Mouse (Mus musculus) embryonic facial prominence, embryonic 14.5 days (tissue): ENCODE measurements at regions not wholly inside any gene's neighbourhood (a gene's known extent, or its start where the extent isn't known, plus 50 kb on each side); places are given as distances from the start of the nearest gene placed in this dataset.

Experiments
- ATAC-seq: fragments of 200-750 bp; cut with Nextera tagmentation; 2 replicates; pipeline ENCODE4 v1.8.0; 2017; ENCODE audit warnings: low read depth, moderate number of reproducible peaks, moderate TSS enrichment
- DNase-seq: peaks from one replicate; pipeline ENCODE4 v3.0.0-alpha.2; 2015; ENCODE audit warnings: low spot score
- H3K27ac ChIP-seq: fragments of 300-500 bp; sonication (generic); replicated peaks from 2 replicates; pipeline ENCODE4 v1.5.1; 2014; ENCODE audit warnings: low read depth, mild to moderate bottlenecking, low read length, moderate library complexity
- H3K27me3 ChIP-seq: fragments of 300-500 bp; sonication (generic); replicated peaks from 2 replicates; pipeline ENCODE4 v1.6.1; 2014; ENCODE audit warnings: low read length; ENCODE audit not compliant: control insufficient read depth, insufficient read depth
- H3K36me3 ChIP-seq: fragments of 300-500 bp; sonication (generic); 2 replicates; pipeline ENCODE4 v1.6.1; 2014; ENCODE audit warnings: low read length, mixed read lengths; ENCODE audit not compliant: control insufficient read depth, insufficient read depth
- H3K4me1 ChIP-seq: fragments of 300-500 bp; sonication (generic); 2 replicates; pipeline ENCODE4 v1.6.1; 2014; ENCODE audit warnings: antibody characterized with exemption, low read length; ENCODE audit not compliant: control insufficient read depth, insufficient read depth
- H3K4me2 ChIP-seq: fragments of 300-500 bp; sonication (generic); 2 replicates; pipeline ENCODE4 v1.6.1; 2014; ENCODE audit warnings: low read depth, mild to moderate bottlenecking, low read length, moderate library complexity, mixed read lengths
- H3K4me3 ChIP-seq: fragments of 300-500 bp; sonication (generic); 2 replicates; pipeline ENCODE4 v1.5.1; 2014; ENCODE audit warnings: low read depth, mild to moderate bottlenecking, low read length
- H3K9ac ChIP-seq: fragments of 300-500 bp; sonication (generic); 2 replicates; pipeline ENCODE4 v1.6.1; 2014; ENCODE audit warnings: low read depth, mild to moderate bottlenecking, low read length, moderate library complexity, mixed read lengths
- H3K9me3 ChIP-seq: fragments of 300-500 bp; sonication (generic); 2 replicates; pipeline ENCODE4 v1.6.1; 2016; ENCODE audit warnings: low read length; ENCODE audit not compliant: control insufficient read depth
- WGBS: fragments of 180-500 bp; shearing (Covaris S2); extraction: QIAGEN DNeasy Blood & Tissue Kit; methylation state at CpG from one replicate; pipeline ENCODE4 v1.1.7; 2014; 5-methylcytosine and 5-hydroxymethylcytosine counted together

DNA sequence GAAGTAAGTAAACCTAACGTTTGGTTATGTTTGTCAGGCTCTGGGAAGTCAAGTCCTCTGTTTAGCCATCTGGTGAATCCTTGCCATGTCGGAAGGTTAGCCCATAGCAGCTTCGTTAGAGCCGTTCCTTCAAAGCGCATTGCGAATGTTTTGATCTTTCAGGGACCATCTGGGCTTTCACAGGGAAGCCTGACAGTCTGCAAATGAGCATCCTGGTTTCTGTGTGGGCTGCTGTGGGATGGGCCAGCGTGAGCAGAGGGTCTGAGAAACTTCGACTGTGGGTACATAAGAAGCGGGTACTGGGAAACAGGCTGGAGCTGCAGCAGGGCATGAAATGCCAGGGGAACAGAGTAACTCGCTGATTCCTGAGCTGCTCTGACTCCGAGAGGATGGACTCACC, 274.7 kb upstream of the Nr2f2 start:
- no peak for ATAC-seq
- no peak for DNase-seq
- H3K36me3 ChIP-seq: no peaks in the 10 kb centered on the region
- 0 out of 2 replicates have a peak, but pooled peaks cover 13% of the 10 kb centered on the region for H3K27me3 ChIP-seq
- no peak overlapping the region for H3K4me3 ChIP-seq
- no peak overlapping the region for H3K4me2 ChIP-seq
- peaks cover 11% of the 10 kb centered on the region for H3K4me1 ChIP-seq
- H3K9me3 ChIP-seq: no peaks in the 10 kb centered on the region
- WGBS: 39% methylated on average over 11 of the region's 11 CpGs
- H3K9ac ChIP-seq: no peak overlapping the region
- no peak overlapping the region for H3K27ac ChIP-seq

DNA sequence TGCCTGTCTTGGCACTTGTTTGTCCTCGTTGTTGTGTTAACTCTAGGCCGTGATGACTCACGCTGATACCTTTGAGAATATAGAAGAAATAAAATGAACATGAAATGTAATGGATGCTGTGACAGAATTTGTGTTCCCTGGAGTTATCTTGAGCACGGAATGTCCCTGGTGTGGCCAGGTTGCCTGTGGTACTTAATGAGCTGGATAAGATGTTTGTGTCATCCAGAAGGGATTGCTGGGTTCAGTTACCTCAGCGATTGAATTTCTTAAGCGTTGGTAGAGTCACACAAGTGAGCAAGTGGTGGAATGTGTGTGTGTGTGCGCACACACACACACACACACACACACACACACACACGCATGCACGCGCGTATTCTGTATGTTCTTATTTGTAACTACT, 274.0 kb upstream of the Nr2f2 start:
- no peak for ATAC-seq
- H3K27me3 ChIP-seq: 0 out of 2 replicates have a peak, but pooled peaks cover 13% of the 10 kb centered on the region
- no peaks in the 10 kb centered on the region for H3K36me3 ChIP-seq
- H3K4me3 ChIP-seq: no peak overlapping the region
- H3K9me3 ChIP-seq: no peaks in the 10 kb centered on the region
- H3K27ac ChIP-seq: no peak overlapping the region
- 77% methylated on average over 11 of the region's 11 CpGs for WGBS
- H3K4me1 ChIP-seq: peaks cover 11% of the 10 kb centered on the region
- DNase-seq: no peak
- H3K9ac ChIP-seq: no peak overlapping the region
- no peak overlapping the region for H3K4me2 ChIP-seq

DNA sequence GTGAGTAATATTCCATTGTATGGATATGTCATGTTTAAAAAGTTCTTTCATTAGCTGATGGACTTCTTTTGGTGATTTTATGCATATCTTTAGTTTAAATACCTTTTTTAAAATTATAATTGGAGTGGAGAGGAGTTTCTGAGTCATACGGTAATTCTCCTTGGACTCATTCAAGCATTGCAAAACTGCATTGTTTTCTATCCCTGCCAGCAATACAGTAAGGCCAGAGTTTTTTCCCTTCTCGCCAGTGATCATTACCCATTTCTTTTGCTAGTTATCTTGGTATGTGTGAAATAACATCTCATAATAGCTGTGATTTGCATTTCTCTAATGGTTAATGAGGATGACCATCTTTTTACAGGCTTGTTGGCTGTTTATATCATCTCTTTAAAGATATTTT, 271.6 kb upstream of the Nr2f2 start:
- Histone ChIP-seq H3K9ac (no peak overlapping the region), H3K27me3 (0 out of 2 replicates have a peak, but pooled peaks cover 13% of the 10 kb centered on the region), H3K9me3 (no peaks in the 10 kb centered on the region), H3K4me3 (no peak overlapping the region), H3K4me2 (no peak overlapping the region), H3K4me1 (peaks cover 13% of the 10 kb centered on the region; the same call in 1 of the 2 replicates), H3K36me3 (no peaks in the 10 kb centered on the region), H3K27ac (no peak overlapping the region)
- ATAC-seq: no peak
- WGBS: 69% methylated on average over 2 of the region's 2 CpGs
- no peak for DNase-seq

DNA sequence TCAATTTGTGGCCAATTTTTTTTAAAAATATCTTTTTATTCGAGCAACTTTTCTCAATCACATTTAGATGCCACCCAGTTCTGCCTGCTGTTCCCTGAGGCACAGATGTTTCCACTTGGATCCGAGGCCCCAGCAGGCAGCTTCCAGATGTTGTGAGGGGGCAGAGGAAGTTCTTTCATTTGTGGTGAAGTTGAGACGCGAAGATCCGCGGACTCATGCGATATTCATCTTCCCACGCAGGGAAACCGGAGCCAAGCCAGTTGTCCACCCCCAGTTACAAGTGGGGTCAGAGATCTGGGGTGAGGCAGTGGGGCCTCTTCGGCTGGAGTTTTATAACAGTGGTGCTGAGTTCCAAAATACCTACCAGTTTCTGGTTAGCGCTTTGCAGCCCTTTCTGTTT, 267.5 kb upstream of the Nr2f2 start:
- no peaks in the 10 kb centered on the region for H3K9me3 ChIP-seq
- H3K4me1 ChIP-seq: peaks cover 10% of the 10 kb centered on the region; the same call in 1 of the 2 replicates
- H3K9ac ChIP-seq: no peak overlapping the region
- no peak overlapping the region for H3K27ac ChIP-seq
- no peak overlapping the region for H3K4me3 ChIP-seq
- WGBS: 16% methylated on average over 11 of the region's 11 CpGs
- H3K4me2 ChIP-seq: peak overlapping the region; percentile 36
- DNase-seq (peak; percentile 58), ATAC-seq (no peak)
- H3K36me3 ChIP-seq: no peaks in the 10 kb centered on the region
- H3K27me3 ChIP-seq: no peaks in the 10 kb centered on the region; the same call in 1 of the 2 replicates

DNA sequence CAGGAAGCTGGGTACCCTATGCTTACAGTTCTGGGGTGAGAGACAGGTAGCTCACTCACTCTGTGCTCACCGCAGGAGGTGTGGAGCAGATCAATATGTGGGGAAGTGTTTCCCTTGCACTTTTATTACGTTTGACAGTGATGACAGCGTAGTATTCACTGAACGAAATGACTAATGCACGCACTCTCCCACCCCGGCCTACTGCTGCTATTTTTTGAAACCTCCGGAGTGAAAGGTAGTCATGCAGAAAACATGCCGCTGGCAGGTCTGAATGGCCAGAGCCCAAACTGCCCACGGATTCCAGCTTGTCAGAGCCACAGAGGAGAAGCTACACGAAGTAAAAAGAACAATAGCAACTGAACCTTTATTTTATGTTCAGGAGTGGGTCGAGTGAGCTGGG, 267.0 kb upstream of the Nr2f2 start:
- Histone ChIP-seq H3K9ac (no peak overlapping the region), H3K27ac (no peak overlapping the region), H3K4me3 (no peak overlapping the region), H3K4me1 (peaks cover 10% of the 10 kb centered on the region; the same call in 1 of the 2 replicates), H3K9me3 (no peaks in the 10 kb centered on the region), H3K27me3 (no peaks in the 10 kb centered on the region; the same call in 1 of the 2 replicates), H3K4me2 (peak overlapping the region; percentile 36), H3K36me3 (no peaks in the 10 kb centered on the region)
- ATAC-seq: no peak
- DNase-seq: peak; percentile 42
- WGBS: 29% methylated on average over 11 of the region's 11 CpGs

DNA sequence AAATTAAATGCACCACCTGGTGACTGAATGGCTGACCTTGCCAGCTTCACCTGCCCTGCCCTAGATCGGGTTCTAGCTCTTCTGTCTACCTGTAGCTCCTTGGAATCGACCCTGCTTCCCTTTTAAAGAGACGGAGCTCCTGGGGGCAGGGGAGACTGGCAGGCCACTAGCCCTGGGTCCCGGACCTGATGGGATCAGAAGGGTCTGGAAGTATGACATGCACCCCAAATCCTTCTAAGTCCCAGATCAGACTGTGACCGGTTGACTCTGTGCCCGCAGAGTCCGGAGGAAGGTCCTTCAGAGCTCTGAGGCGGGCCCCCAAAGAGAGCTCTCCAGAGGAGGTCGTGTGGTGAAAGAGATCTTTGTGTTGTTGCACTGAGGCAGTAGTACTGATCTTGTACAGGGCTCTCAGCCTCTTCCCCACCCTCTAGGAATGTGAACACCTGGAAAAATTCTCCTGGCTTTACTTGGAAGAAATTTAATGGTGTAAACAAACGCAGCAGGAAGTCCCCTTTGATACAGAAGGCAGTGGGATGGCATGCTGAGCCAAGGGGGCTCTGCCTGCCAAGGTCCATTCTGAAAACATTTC, 259.2 kb upstream of the Nr2f2 start:
- Histone ChIP-seq H3K9me3 (no peaks in the 10 kb centered on the region), H3K4me3 (peak overlapping the region; percentile 21), H3K4me2 (peak overlapping the region; percentile 49), H3K27ac (no peak overlapping the region), H3K36me3 (no peaks in the 10 kb centered on the region), H3K4me1 (peaks cover 26% of the 10 kb centered on the region), H3K27me3 (0 out of 2 replicates have a peak, but pooled peaks cover 3% of the 10 kb centered on the region), H3K9ac (0 out of 2 replicates have a peak overlapping the region, but pooled peaks have one; percentile 9)
- WGBS: 13% methylated on average over 10 of the region's 10 CpGs
- ATAC-seq (0 out of 2 replicates have a peak, but pooled peaks have one; percentile 10), DNase-seq (peak; percentile 45)

DNA sequence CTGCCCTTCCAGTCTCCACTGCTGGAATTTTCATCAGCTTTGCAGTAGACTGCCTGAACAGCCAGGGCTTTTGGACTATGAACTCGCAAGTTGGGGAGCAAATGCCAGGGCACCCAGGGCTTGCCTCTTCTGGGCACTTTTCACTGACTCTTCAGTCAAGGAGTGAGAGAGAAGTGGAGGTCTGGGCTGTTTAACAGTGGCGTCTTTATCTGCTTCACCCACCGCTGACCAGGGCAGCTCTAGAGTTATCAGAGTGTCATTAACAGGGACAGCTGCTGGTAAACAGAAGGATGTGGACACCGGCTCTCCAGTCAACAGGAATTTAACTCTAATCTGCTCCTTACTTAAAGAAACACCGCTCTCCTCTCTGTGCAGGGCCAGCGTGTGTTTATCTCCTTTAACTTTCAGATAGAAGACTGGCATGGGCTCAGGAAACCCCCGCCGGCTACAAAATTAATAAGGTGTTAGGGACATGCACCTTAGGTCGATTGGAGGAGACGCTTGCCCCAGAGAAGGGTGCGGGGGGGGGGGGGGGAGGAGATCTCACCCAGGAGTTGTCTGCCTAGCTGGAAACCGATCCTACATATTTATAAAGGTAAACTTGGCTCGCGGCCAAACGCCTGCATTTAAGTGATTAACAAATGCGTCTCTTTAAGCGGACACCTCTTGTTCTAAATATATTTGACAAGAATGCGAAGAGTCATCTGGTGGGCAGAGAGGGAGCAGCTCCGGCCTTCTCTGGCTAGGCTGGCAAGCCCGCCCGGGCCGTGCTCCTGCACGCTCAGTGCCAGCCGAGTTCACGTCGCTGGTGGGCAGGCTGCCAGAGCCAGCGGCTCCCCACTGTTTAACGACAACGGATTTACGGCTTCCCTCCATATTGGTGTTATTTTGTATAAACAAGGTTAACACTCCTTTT, 258.4 kb upstream of the Nr2f2 start:
- ATAC-seq (peak; percentile 70), DNase-seq (peak; percentile 79)
- Histone ChIP-seq H3K36me3 (no peaks in the 10 kb centered on the region), H3K27ac (peak overlapping the region; percentile 11; the same call in 1 of the 2 replicates), H3K9ac (peak overlapping the region; percentile 9; the same call in 1 of the 2 replicates), H3K4me3 (peak overlapping the region; percentile 21), H3K27me3 (0 out of 2 replicates have a peak, but pooled peaks cover 3% of the 10 kb centered on the region), H3K4me1 (peaks cover 26% of the 10 kb centered on the region), H3K9me3 (no peaks in the 10 kb centered on the region), H3K4me2 (peak overlapping the region; percentile 49)
- 1% methylated on average over 30 of the region's 30 CpGs for WGBS

DNA sequence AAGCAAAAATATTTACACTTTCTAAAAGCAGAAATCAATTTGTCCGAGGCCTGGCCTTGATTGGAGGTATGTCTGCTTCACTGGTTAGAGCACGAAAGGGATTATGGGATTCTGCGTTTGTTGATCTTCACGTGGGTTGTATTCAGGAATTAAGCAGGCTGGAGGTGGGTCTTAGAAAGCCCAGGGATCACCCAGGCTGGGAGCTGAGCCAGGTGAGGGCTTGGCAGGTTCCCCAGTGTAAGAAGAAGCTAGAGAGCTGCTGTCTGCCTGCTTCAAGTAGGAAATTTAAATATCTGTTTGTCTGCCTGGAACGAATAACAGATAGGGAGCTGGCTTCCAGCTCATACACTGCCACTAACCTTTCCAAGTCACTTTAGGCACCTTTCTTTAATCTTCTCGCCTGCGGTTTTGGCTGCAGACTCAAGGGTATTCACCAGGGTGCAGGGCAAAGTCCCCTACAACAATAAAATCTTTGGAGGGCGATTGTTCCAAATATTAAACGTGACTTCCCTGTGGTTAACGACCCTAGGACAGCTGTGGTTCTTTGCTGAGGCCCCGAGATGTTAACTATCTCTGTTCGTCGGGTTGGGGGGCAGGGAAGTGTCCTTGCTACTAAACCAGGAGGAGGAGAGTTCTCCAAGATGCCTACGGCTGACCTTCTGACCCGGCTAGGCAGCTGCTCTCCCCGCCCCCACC, 257.6 kb upstream of the Nr2f2 start:
- H3K4me2 ChIP-seq: peak overlapping the region; percentile 49
- H3K27ac ChIP-seq: peak overlapping the region; percentile 11; the same call in 1 of the 2 replicates
- H3K27me3 ChIP-seq: 0 out of 2 replicates have a peak, but pooled peaks cover 3% of the 10 kb centered on the region
- no peak overlapping the region for H3K4me3 ChIP-seq
- WGBS: 8% methylated on average over 16 of the region's 16 CpGs
- 0 out of 2 replicates have a peak overlapping the region, but pooled peaks have one; percentile 9 for H3K9ac ChIP-seq
- ATAC-seq (peak; percentile 82; the same call in 1 of the 2 replicates), DNase-seq (peak; percentile 90)
- H3K36me3 ChIP-seq: no peaks in the 10 kb centered on the region
- no peaks in the 10 kb centered on the region for H3K9me3 ChIP-seq
- H3K4me1 ChIP-seq: peaks cover 26% of the 10 kb centered on the region
